Mouse (Mus musculus): ENCODE results near the gene Mfsd11. TPM values are rescaled to one million over a fixed set of nuclear protein-coding genes. Genes with fewer than 3 reads are reported as not detected.

Gene Mfsd11
- 21.4 and 23.9 TPM in 2 replicates for polyA plus RNA-seq (2014; fragmentation: Nextera tagmentation; extraction: Ambion mirVana)

DNA sequence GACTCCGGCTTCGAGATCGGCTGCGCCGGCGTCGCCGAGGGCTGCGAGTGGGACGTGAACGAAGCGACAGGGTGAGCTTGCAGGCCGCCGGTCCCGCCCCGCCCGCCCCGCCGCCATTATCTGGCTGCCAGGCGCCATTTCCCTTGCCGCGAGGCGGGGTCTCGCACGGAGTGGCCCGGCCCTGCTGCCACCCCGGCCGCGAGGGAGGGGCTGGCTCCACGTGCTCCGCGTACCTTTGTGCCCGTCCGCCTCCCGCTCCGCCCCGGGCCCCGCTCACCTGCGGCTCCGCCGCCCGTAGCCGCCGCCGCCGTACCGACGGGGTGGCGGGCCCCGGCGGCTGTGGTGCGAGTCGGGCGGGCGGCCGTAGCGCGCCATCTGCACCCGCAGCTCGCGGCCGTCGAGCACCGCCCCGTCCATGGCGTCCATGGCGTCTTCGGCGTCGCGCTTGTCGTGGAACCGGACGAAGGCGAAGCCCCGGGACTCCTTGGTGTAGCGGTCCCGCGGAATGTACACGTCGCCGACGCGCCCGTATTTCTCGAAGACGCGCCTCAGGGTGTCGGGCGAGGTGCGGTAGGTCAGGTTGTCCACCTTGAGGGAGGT lies at the start of gene Mfsd11:
Gene Mfsd11 (plus strand): TSS at position 150 of the 600 bp plus-strand sequence.
- Histone ChIP-seq H3K4me1 (replicated peaks; ENCODE audit: control insufficient read depth, insufficient read depth, low read length) (peaks cover 17% of the 10 kb centered on the region), H3K27ac (ENCODE audit: low read depth, low read length) (peak within 1 kb of the TSS; percentile 100), H3K4me2 (peak within 1 kb of the TSS; percentile 88), H3K4me3 (ENCODE audit: low read depth, low read length) (peak within 1 kb of the TSS; percentile 100), H3K9me3 (ENCODE audit: control insufficient read depth, low read length) (no peaks in the 10 kb centered on the region), H3K9ac (ENCODE audit: low read depth, low read length) (peak within 1 kb of the TSS; percentile 100), H3K27me3 (replicated peaks; ENCODE audit: control insufficient read depth, insufficient read depth, low read length) (no peaks in the 10 kb centered on the region), H3K36me3 (ENCODE audit: control insufficient read depth, insufficient read depth, low read length) (peaks cover 18% of the 10 kb centered on the region)
- DNase-seq (ENCODE audit: low spot score) (peak; percentile 80), ATAC-seq (replicated peaks; ENCODE audit: low FRiP score) (peak; percentile 63)
- under 1% methylated on average over 79 of the region's 91 CpGs for WGBS

- WGBS = 78% methylated on average over 5 of the region's 5 CpGs
These were observed 49.5 kb upstream of the Mfsd11 start for GRCm38 (mm10) chr11:116802709-116803108.

GRCm38 (mm10) chr11:116806136-116807071 lies 45.8 kb upstream of the Mfsd11 start:
- H3K9me3 ChIP-seq (ENCODE audit: control insufficient read depth, low read length) = no peaks in the 10 kb centered on the region
- no peaks in the 10 kb centered on the region for H3K36me3 ChIP-seq (ENCODE audit: control insufficient read depth, insufficient read depth, low read length)
- H3K4me3 ChIP-seq (ENCODE audit: low read depth, low read length) = no peak overlapping the region
- no peak for ATAC-seq (replicated peaks; ENCODE audit: low FRiP score)
- H3K27ac ChIP-seq (ENCODE audit: low read depth, low read length) = no peak overlapping the region
- H3K4me1 ChIP-seq (replicated peaks; ENCODE audit: control insufficient read depth, insufficient read depth, low read length) = peaks cover 7% of the 10 kb centered on the region
- DNase-seq (ENCODE audit: low spot score) = no peak
- no peak overlapping the region for H3K4me2 ChIP-seq
- H3K9ac ChIP-seq (ENCODE audit: low read depth, low read length) = no peak overlapping the region
- WGBS = 78% methylated on average over 15 of the region's 15 CpGs
- no peaks in the 10 kb centered on the region; the same call in 1 of the 2 replicates for H3K27me3 ChIP-seq (replicated peaks; ENCODE audit: control insufficient read depth, insufficient read depth, low read length)

More at GRCm38 (mm10) chr11:116802709-116803108, 49.5 kb upstream of the Mfsd11 start:
- Histone ChIP-seq H3K4me2 (no peak overlapping the region), H3K9me3 (ENCODE audit: control insufficient read depth, low read length) (no peaks in the 10 kb centered on the region), H3K4me1 (replicated peaks; ENCODE audit: control insufficient read depth, insufficient read depth, low read length) (no peaks in the 10 kb centered on the region), H3K4me3 (ENCODE audit: low read depth, low read length) (no peak overlapping the region), H3K27me3 (replicated peaks; ENCODE audit: control insufficient read depth, insufficient read depth, low read length) (no peaks in the 10 kb centered on the region), H3K9ac (ENCODE audit: low read depth, low read length) (no peak overlapping the region), H3K27ac (ENCODE audit: low read depth, low read length) (no peak overlapping the region), H3K36me3 (ENCODE audit: control insufficient read depth, insufficient read depth, low read length) (no peaks in the 10 kb centered on the region)
- DNase-seq (ENCODE audit: low spot score) (no peak), ATAC-seq (replicated peaks; ENCODE audit: low FRiP score) (no peak)

DNA sequence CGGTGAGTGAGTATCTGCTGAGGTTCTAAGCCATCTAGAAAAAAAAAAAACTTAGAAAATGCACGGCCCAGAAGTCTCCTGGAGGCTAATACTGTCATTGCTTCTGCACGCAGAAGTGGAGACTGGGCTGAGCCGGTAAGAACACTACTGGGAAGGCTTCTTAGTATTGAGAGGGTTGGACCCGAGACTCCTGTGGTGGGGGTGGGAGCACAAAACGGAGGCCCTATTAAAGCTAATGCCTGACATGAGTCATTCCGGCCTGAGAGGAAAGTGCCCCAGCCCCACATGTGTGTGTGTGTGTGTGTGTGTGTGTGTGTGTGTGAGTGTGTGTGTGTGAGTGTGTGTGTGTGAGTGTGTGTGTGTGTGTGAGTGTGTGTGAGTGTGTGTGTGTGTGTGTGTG lies 45.1 kb upstream of the Mfsd11 start:
- Histone ChIP-seq H3K4me1 (replicated peaks; ENCODE audit: control insufficient read depth, insufficient read depth, low read length) (peaks cover 10% of the 10 kb centered on the region), H3K9ac (ENCODE audit: low read depth, low read length) (no peak overlapping the region), H3K4me3 (ENCODE audit: low read depth, low read length) (no peak overlapping the region), H3K27ac (ENCODE audit: low read depth, low read length) (no peak overlapping the region), H3K4me2 (no peak overlapping the region), H3K27me3 (replicated peaks; ENCODE audit: control insufficient read depth, insufficient read depth, low read length) (no peaks in the 10 kb centered on the region; the same call in 1 of the 2 replicates), H3K9me3 (ENCODE audit: control insufficient read depth, low read length) (no peaks in the 10 kb centered on the region), H3K36me3 (ENCODE audit: control insufficient read depth, insufficient read depth, low read length) (no peaks in the 10 kb centered on the region)
- DNase-seq (ENCODE audit: low spot score) (no peak), ATAC-seq (replicated peaks; ENCODE audit: low FRiP score) (no peak)
- 76% methylated on average over 7 of the region's 7 CpGs for WGBS

- DNase-seq (ENCODE audit: low spot score) (no peak), ATAC-seq (replicated peaks; ENCODE audit: low FRiP score) (no peak)
- H3K9ac ChIP-seq (ENCODE audit: low read depth, low read length) = no peak overlapping the region
- no peaks in the 10 kb centered on the region for H3K36me3 ChIP-seq (ENCODE audit: control insufficient read depth, insufficient read depth, low read length)
- no peak overlapping the region for H3K4me2 ChIP-seq
- 81% methylated on average over 3 of the region's 3 CpGs for WGBS
- peaks cover 14% of the 10 kb centered on the region for H3K4me1 ChIP-seq (replicated peaks; ENCODE audit: control insufficient read depth, insufficient read depth, low read length)
- no peak overlapping the region for H3K4me3 ChIP-seq (ENCODE audit: low read depth, low read length)
- no peaks in the 10 kb centered on the region for H3K9me3 ChIP-seq (ENCODE audit: control insufficient read depth, low read length)
- no peak overlapping the region for H3K27ac ChIP-seq (ENCODE audit: low read depth, low read length)
- no peaks in the 10 kb centered on the region; the same call in 1 of the 2 replicates for H3K27me3 ChIP-seq (replicated peaks; ENCODE audit: control insufficient read depth, insufficient read depth, low read length)
These were observed 44.7 kb upstream of the Mfsd11 start for GRCm38 (mm10) chr11:116807526-116807925.

DNA sequence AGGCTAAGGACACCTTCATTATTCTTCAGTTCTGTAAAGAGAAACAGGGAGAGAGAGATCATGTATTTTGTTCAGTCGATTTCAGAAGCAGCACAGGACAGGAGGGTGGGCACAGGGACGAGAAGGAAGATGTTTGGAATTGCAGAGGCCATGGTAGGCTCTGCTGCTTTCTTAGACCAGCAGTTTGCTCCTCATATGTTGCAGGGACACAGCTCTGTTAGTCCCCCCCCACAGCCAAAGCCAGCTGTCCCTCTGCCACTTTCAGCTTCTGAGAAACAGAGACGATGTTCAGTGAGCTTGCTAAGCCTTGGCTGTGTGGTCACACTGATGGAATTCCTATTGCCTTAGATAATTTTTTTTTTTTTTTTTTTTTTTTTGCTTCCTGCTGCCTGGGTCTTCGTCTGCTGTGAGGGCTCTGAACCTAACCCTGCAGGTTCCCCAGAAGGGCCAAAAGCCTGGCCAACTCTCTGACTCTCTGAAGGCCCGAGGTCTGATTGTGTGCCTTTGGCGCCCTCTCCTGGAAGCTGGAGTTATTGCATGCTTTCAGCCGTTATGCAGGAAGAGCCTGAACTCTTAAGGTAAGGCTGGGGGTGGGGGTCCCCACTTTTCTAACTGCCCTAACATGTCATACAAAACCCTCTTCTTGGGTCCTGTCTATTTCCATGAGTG lies 44.2 kb upstream of the Mfsd11 start:
- Histone ChIP-seq H3K27ac (ENCODE audit: low read depth, low read length) (no peak overlapping the region), H3K4me1 (replicated peaks; ENCODE audit: control insufficient read depth, insufficient read depth, low read length) (peaks cover 19% of the 10 kb centered on the region), H3K27me3 (replicated peaks; ENCODE audit: control insufficient read depth, insufficient read depth, low read length) (no peaks in the 10 kb centered on the region; the same call in 1 of the 2 replicates), H3K4me3 (ENCODE audit: low read depth, low read length) (no peak overlapping the region), H3K9ac (ENCODE audit: low read depth, low read length) (no peak overlapping the region), H3K36me3 (ENCODE audit: control insufficient read depth, insufficient read depth, low read length) (no peaks in the 10 kb centered on the region), H3K9me3 (ENCODE audit: control insufficient read depth, low read length) (no peaks in the 10 kb centered on the region), H3K4me2 (no peak overlapping the region)
- ATAC-seq (replicated peaks; ENCODE audit: low FRiP score) (no peak), DNase-seq (ENCODE audit: low spot score) (peak; percentile 77)
- 30% methylated on average over 7 of the region's 7 CpGs for WGBS

DNA sequence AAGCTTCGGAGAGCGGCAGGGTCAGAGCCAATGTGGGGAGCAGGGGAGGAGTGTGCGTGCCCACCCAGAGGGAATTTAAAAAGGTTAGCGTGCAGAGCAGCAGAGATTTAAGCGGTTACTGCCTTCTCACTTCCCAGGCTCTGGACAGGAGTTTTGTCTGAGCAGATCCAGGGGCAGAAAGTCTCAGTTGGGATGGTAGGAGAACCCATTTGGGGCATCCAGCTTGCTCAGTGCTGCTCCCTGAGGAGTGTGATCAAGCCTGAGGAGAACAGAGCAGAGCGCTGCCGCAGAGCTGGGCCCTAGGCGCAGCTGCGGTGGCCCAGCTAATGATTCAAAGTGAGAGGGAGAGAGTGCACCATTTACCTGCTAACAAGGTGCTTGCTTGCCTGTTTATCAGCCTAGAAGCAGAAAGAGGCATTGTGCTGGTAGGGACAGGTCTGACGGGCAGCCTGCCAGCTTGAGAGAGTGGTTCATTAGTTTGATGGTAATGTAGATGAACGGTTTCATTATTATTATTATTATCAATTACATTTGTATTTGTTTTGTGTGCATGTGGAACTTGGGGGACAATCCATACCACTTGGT lies 43.3 kb upstream of the Mfsd11 start:
- 77% methylated on average over 11 of the region's 11 CpGs for WGBS
- DNase-seq (ENCODE audit: low spot score) = no peak
- H3K4me1 ChIP-seq (replicated peaks; ENCODE audit: control insufficient read depth, insufficient read depth, low read length) = peaks cover 25% of the 10 kb centered on the region
- H3K9me3 ChIP-seq (ENCODE audit: control insufficient read depth, low read length) = no peaks in the 10 kb centered on the region
- no peaks in the 10 kb centered on the region; the same call in 1 of the 2 replicates for H3K27me3 ChIP-seq (replicated peaks; ENCODE audit: control insufficient read depth, insufficient read depth, low read length)
- H3K27ac ChIP-seq (ENCODE audit: low read depth, low read length) = no peak overlapping the region
- no peaks in the 10 kb centered on the region for H3K36me3 ChIP-seq (ENCODE audit: control insufficient read depth, insufficient read depth, low read length)
- no peak overlapping the region for H3K9ac ChIP-seq (ENCODE audit: low read depth, low read length)
- no peak overlapping the region for H3K4me3 ChIP-seq (ENCODE audit: low read depth, low read length)
- no peak overlapping the region for H3K4me2 ChIP-seq
- ATAC-seq (replicated peaks; ENCODE audit: low FRiP score) = no peak

DNA sequence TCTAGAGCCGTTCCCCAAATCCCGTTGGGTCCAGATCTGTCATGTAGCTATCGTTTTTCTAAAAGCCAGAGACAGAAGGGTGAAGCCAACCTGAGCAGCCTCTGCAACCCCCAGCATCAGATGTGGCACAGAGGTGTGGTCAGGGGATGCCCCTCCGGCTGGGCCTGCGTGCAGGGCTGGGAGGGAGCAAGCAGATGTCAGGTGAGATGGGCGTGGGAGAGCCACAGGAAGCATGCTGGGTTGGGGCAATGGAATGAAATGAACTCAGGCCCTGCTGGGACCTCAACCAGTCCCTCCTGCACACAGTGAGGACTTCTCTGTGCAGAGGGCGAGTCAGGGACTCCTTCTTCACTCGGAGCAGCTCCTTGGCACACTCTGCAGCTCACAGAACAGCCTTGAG lies 42.7 kb upstream of the Mfsd11 start:
- Histone ChIP-seq H3K27me3 (replicated peaks; ENCODE audit: control insufficient read depth, insufficient read depth, low read length) (no peaks in the 10 kb centered on the region; the same call in 1 of the 2 replicates), H3K4me2 (no peak overlapping the region), H3K9me3 (ENCODE audit: control insufficient read depth, low read length) (no peaks in the 10 kb centered on the region), H3K4me1 (replicated peaks; ENCODE audit: control insufficient read depth, insufficient read depth, low read length) (peaks cover 32% of the 10 kb centered on the region), H3K9ac (ENCODE audit: low read depth, low read length) (no peak overlapping the region), H3K27ac (ENCODE audit: low read depth, low read length) (no peak overlapping the region), H3K4me3 (ENCODE audit: low read depth, low read length) (no peak overlapping the region), H3K36me3 (ENCODE audit: control insufficient read depth, insufficient read depth, low read length) (no peaks in the 10 kb centered on the region)
- no peak for DNase-seq (ENCODE audit: low spot score)
- 79% methylated on average over 8 of the region's 8 CpGs for WGBS
- ATAC-seq (replicated peaks; ENCODE audit: low FRiP score) = no peak

Measured in liver, embryonic 11.5 days (tissue).